Mouse (Mus musculus): Measurements from ENCODE around the gene Reep3.

Gene Reep3

GRCm38 (mm10) chr10:67111044-67111798 lies 14.5 kb upstream of the Reep3 start:
- no peak for DNase-seq (ENCODE audit: low spot score in 2 of 2)

DNA sequence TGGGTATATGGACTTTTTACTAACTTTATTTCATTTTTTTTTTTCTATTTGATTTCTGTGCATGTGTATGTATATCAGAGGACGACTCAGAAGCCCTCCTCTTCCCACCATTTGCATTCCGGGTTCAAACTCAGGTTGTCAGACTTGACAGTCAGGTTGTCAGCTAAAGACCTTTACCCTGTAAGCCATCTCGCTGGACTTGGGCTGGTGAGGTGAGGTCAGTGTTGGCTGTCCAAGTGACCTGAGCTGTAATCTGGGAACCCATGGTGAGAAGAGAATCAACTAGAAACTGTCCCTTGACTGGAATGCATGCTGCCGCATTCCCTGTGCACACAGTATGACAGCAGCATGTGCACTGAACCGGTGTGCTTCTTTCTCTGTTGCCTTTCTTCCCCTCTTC lies 12.9 kb upstream of the Reep3 start:
- no peak for DNase-seq (ENCODE audit: low spot score in 2 of 2)

DNA sequence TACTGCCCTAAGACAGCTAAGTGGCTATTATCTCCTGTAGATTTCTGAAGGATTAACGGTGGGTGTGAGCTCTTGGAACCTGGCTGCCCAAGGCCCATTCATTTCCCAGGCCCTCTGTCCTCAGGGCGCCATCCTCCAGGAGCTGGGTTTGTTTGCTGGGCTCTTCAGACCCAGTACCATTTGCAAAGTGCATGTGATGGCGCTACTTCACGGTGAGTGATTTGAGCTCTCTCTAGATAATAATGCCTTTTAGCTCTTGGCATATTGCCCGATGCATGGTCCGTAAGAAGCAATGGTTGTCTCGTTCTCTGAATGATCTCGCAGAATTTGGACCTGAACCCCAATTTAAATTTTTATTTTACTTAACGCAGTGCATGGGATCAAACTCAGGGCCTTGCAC lies 11.4 kb upstream of the Reep3 start:
- DNase-seq (ENCODE audit: low spot score in 2 of 2), result no peak

- no peak for DNase-seq (ENCODE audit: low spot score in 2 of 2)
These were observed 10.4 kb upstream of the Reep3 start for GRCm38 (mm10) chr10:67107017-67107761.

GRCm38 (mm10) chr10:67106400-67106799 lies 9.7 kb upstream of the Reep3 start:
- no peak for DNase-seq (ENCODE audit: low spot score in 2 of 2)

- no peak for DNase-seq (ENCODE audit: low spot score in 2 of 2)
These were observed 8.8 kb upstream of the Reep3 start for GRCm38 (mm10) chr10:67105331-67106217.

GRCm38 (mm10) chr10:67104543-67104942 lies 7.8 kb upstream of the Reep3 start:
- no peak for DNase-seq (ENCODE audit: low spot score in 2 of 2)

DNA sequence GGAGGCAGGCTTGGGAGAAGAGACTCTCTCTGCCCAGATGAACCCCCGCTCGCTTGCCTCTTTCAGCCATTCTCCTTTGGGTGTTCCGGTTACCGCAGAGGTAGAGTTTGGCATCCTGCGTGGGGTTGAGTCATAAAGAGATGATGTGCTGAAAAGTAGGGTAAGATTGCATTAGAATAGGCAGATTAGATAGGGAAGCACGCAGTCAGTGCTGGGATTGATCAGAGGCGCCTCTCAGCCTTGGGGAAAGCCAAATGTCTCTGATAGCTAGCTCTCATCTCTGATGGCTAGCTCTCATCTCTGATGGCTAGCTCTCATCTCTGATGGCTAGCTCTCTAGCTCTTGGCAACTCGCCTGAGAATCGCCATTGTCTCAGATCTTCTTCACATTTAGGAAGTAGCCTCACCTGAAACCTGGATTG lies 4.1 kb upstream of the Reep3 start:
- no peak for DNase-seq (ENCODE audit: low spot score in 2 of 2)

- DNase-seq (ENCODE audit: low spot score in 2 of 2), result no peak
These were observed 3.4 kb upstream of the Reep3 start for GRCm38 (mm10) chr10:67100011-67100661.

- DNase-seq (ENCODE audit: low spot score in 2 of 2), result no peak
These were observed 2.6 kb upstream of the Reep3 start for GRCm38 (mm10) chr10:67099183-67099929.

- DNase-seq (ENCODE audit: low spot score in 2 of 2), result no peak
These were observed 1.8 kb upstream of the Reep3 start for GRCm38 (mm10) chr10:67098408-67099050.

DNA sequence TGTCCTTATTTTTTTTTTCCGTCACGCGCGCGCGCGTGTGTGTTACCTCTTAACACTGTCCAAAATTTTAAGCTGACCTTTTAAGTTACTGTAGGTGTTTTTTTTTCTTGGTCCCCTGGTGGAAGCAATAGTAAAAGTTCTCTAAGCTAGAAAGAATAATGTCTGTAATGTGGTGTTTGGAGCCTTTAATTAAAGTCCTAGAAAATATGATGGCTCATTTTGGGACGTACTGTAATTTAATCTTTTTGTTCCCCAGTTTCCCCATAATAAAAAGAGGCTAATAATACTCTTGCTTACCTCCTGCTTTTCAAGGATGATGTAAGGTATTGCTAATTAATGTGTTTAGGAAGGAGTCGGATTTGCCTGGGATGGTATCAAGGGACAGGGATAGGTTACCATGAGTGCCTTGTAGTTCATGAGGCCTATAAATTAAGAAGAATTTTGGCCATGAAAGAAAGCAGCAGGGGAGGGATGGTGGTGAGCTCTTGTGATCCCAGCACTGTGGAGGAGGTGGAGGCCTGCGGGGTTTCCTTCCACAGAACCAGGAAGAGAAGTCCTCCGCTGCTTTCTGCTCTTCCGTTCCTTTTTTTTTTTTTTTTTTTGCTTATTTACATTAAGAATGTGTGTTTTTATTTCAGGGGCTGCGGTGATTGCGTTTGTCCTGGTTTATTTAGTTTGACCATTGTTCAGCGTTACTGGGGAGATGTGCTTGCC lies 849 bp upstream of the Reep3 start:
- DNase-seq (ENCODE audit: low spot score in 2 of 2), result no peak

DNA sequence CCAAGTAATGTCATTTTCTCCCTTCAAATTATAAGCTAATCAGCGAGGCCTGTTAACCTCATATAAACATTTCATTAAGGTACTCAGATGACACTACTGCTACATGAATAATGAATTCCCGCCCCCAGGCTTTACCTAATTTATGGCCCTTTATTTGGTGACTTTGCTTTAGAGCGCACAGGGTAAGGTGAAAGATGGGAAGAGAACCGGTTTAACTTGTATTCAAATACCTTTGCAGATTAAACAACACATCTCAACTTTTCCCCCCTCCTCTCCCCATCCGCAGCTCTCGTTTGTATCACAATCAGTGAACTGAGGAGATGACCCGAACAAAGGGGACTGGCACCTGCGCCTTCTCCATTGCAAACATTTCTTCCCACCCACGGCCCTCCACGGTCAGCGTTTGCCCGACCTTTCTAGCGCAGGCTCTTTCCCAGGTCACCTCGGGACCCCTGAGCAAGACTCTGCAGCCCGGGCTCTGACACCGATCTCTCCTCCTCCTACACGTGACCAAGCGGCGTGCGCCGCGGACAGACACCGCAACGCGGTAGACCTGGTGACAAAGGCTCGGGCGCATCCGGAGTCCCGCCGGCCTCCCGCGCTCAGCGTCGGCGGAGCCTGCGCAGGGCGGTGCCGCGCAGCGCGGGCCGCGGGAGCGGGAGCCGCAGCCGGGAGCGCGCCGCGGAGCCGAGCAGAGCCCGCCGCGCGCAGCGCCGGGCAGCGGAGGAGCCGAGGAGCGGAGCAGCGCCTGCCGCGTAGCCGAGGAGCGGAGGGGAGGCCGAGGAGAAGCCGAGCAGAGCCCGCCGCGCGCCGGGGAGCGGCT lies 736 bp downstream of the Reep3 start, which contains the start of gene Jmjd1c:
TSS of gene Jmjd1c (plus strand) at position 328 of the 823 bp plus-strand sequence.
- DNase-seq (ENCODE audit: low spot score in 2 of 2), result peak; percentile 78 to 83

GRCm38 (mm10) chr10:67094922-67095321 lies 1.8 kb downstream of the Reep3 start:
- DNase-seq (ENCODE audit: low spot score in 2 of 2), result no peak

DNA sequence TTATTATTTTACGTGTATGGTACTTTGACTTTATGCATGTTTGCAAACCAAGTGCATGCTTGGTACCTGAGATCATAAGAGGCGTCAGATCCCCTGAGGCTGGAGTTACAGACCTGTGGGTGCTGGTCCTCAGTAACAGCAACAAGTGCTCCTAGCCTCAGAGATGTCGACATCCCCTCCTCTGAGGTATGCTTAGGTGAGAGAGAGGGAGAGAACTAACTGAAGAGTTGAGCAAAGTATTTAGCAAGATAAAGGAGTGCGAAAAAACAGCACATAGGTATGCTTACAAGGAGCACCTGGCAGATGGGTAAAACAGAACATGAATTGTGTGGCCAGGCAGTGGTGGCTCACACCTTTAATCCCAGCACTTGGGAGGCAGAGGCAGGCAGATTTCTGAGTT lies 6.1 kb downstream of the Reep3 start:
- DNase-seq (ENCODE audit: low spot score in 2 of 2), result no peak

DNA sequence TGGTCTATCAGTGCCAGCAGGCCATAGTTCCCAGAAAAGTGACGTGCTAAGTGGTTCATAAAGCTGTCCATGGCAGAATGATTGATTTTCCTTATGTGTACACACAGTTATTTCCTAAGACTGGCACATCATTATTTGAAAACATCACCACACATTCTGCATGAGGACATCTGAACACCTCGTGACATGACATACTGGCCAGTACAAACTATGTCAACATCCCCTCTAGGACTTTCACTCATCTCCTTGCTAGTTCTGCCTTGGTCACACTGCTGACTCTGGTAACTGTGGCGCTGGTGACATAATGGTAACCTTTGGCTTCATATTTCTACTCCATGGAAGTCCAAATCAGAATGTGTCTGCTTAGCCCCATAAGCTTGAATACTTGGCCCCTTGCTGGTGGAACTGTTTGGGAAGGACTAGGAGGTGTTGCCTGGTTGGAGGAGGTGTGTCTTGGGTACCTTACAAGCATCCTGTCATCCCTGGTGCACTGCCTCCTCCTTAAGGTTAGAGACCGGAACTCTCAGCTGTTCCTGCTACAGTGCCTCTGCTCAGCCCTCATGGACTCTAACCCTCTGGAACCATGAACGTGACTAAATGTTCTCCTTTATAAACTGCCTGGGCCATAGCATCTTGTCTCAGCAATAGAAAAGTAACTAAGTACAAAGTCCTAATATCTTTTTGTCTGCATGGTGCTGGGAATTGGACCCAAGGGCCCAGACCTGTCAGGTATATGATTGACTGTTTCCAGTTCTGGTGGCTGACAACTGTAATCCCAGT lies 9.1 kb downstream of the Reep3 start:
- no peak for DNase-seq (ENCODE audit: low spot score in 2 of 2)

DNA sequence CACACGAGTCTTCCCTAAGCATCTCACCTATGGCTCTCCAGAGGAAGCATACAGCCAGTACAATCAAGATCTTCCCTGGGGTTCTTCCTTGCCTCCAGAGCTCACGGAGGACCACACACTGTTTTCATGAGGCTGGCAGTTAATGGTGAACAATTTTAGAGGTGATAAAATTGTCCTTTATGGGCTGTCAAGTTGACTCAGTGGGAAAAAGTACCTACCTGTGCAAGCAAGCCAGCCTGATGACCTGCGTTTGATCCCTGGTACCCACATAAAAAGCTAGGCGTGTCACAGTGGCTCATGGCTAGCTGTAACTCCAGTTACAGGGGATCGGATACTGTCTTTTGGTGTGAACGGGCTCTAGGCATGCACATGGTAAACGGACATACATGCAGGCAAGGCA lies 10.8 kb downstream of the Reep3 start:
- DNase-seq (ENCODE audit: low spot score in 2 of 2), result no peak

- DNase-seq (ENCODE audit: low spot score in 2 of 2), result no peak
These were observed 11.6 kb downstream of the Reep3 start for GRCm38 (mm10) chr10:67085124-67085523.
